In genomic region chr15:83784772-83785171, GRCm38 (mm10) we compare ENCODE assay signal across 26 mouse cellular contexts. TPM values are rescaled to one million over a fixed set of nuclear protein-coding genes. Genes with fewer than 3 reads are reported as not detected.
DNase-seq lines count a peak whose midpoint lies in the region; ATAC-seq and TF ChIP-seq lines count a peak whose summit lies in the region.
"Had no signal": no experiment of that assay in that cellular context is flagged by ENCODE, and none has a peak within 500 bp of the region (broad histone marks: within the 10 kb centered on the region; RNA-seq: fewer than 3 reads in every experiment).

No protein-coding gene starts in this region.

- no peaks in the 10 kb centered on the region for H3K79me2 ChIP-seq in heart, adult 2 months (replicated peaks; ENCODE audit: control insufficient read depth, insufficient read depth, low read length)

- ATAC-seq in forebrain, embryonic 16.5 days, result no peak
- ATAC-seq in inflammation-experienced regulatory T-cells, adult 6 months, result no peak
- ATAC-seq: hindbrain, embryonic 16.5 days; intestine, postnatal 0 days had no signal

- peak overlapping the region; percentile 28 for H3K4me3 ChIP-seq in forebrain, embryonic 16.5 days (replicated peaks; ENCODE audit: low read length)
- H3K4me3 ChIP-seq in heart, adult 2 months, result no peak overlapping the region
- H3K4me3 ChIP-seq: embryonic facial prominence, embryonic 13.5 days; limb, embryonic 10.5 days had no signal

- no peak overlapping the region for H3K9ac ChIP-seq in forebrain, embryonic 16.5 days (replicated peaks; ENCODE audit: low read depth, low read length)
- H3K9ac ChIP-seq in heart, adult 2 months (ENCODE audit: low read depth, low read length), result no peak overlapping the region
- H3K9ac ChIP-seq: embryonic facial prominence, embryonic 13.5 days had no signal

- no peaks in the 10 kb centered on the region for H3K27me3 ChIP-seq in forebrain, embryonic 16.5 days (replicated peaks; ENCODE audit: control insufficient read depth, insufficient read depth, low read length)
- H3K27me3 ChIP-seq in heart, adult 2 months (ENCODE audit: control insufficient read depth, insufficient read depth, low read length), result peaks cover 5% of the 10 kb centered on the region; the same call in 1 of the 2 replicates

- no peak for TF ChIP-seq EP300 in heart, adult 2 months (IDR thresholded peaks at IDR 0.05; ENCODE audit: insufficient read depth, low read depth, low read length)

- TF ChIP-seq CTCF in heart, adult 2 months (IDR thresholded peaks at IDR 0.05), result no peak

- TF ChIP-seq POLR2A in heart, adult 2 months (IDR thresholded peaks at IDR 0.05; ENCODE audit: insufficient read depth, low read depth, low read length), result no peak

- intact Hi-C loops in left cerebral cortex, postnatal 14 days (cut with DNase I), result loop anchor here (5.0 kb wide), 3 partner anchors 63 to 283 kb away; partner anchors contain the start of gene Efcab6
- intact Hi-C loops in heart, adult 2 months (cut with DNase I), result no loop called here

- H3K4me2 ChIP-seq in forebrain, embryonic 16.5 days (ENCODE audit: low read length), result peak overlapping the region; percentile 69
- H3K4me2 ChIP-seq: embryonic facial prominence, embryonic 13.5 days; midbrain, embryonic 11.5 days had no signal

- DNase-seq in layer of hippocampus, adult 11-12 months (ENCODE audit: low spot score), result peak; percentile 46
- DNase-seq in layer of hippocampus, adult 9-10 months (ENCODE audit: low spot score), result no peak
- DNase-seq in left cerebral cortex, postnatal 14 days (ENCODE audit: low spot score in 2 of 2), result peak; percentile 71
- DNase-seq in right cerebral cortex, postnatal 25 days, result peak; percentile 74
- DNase-seq in adrenal gland, adult 2 months, result no peak
- DNase-seq in heart, adult 2 months, result no peak
- DNase-seq: adrenal gland, postnatal 25 days; cerebellum, adult 18-20 months; gastrocnemius, postnatal 36 days; lung, adult 18-20 months; lung, postnatal 36 days had no signal

- peaks cover 77% of the 10 kb centered on the region for H3K4me1 ChIP-seq in forebrain, embryonic 16.5 days (replicated peaks; ENCODE audit: control insufficient read depth, insufficient read depth, low read length)
- H3K4me1 ChIP-seq in heart, adult 2 months (ENCODE audit: control insufficient read depth, insufficient read depth, low read length), result no peaks in the 10 kb centered on the region

- H3K9me3 ChIP-seq in forebrain, embryonic 16.5 days (ENCODE audit: control insufficient read depth, low read length), result no peaks in the 10 kb centered on the region
- H3K9me3 ChIP-seq: embryonic facial prominence, embryonic 13.5 days; limb, embryonic 10.5 days had no signal

- whole genome bisulfite sequencing in forebrain, embryonic 16.5 days, result 49% methylated on average over 9 of the region's 9 CpGs
- whole genome bisulfite sequencing in heart, adult 2 months, result 62% methylated on average over 9 of the region's 9 CpGs

- H3K27ac ChIP-seq in forebrain, embryonic 16.5 days (ENCODE audit: low read length), result peak overlapping the region; percentile 28
- no peak overlapping the region for H3K27ac ChIP-seq in heart, adult 2 months
- H3K27ac ChIP-seq: embryonic facial prominence, embryonic 13.5 days; kidney, postnatal 0 days; limb, embryonic 10.5 days; stomach, postnatal 0 days had no signal

- no peaks in the 10 kb centered on the region for H3K36me3 ChIP-seq in forebrain, embryonic 16.5 days (ENCODE audit: control insufficient read depth, insufficient read depth)
- H3K36me3 ChIP-seq in heart, adult 2 months (ENCODE audit: control insufficient read depth, insufficient read depth, low read length), result no peaks in the 10 kb centered on the region
- H3K36me3 ChIP-seq: embryonic facial prominence, embryonic 13.5 days; limb, embryonic 10.5 days had no signal

RNA-seq across cellular contexts. Expression of gene Mpped1, which starts 5.5 kb away (rescaled TPM):
- polyA plus RNA-seq in forebrain, embryonic 16.5 days (2015; fragmentation: Nextera tagmentation; extraction: Ambion mirVana), result 400 and 477 TPM in 2 replicates
- 100 to 1,000 TPM; 217 to 234 TPM for total RNA-seq in left cerebral cortex, postnatal 14 days (2021)
- not detected for polyA plus RNA-seq in inflammation-experienced regulatory T-cells, adult 6 months (2017; shearing (Covaris generic))
- total RNA-seq in adrenal gland, adult 2 months (2021), result not detected
- not detected in 2 replicates for polyA plus RNA-seq in adrenal gland, adult 2 months (2012; rRNA removed)
- not detected for total RNA-seq in heart, adult 2 months (2021)
- polyA plus RNA-seq in heart, adult 2 months (2012; rRNA removed), result not detected in 2 replicates
- total RNA-seq: adrenal gland, postnatal 25 days; common myeloid progenitor, adult 5-6 weeks; gastrocnemius, postnatal 36 days; hematopoietic stem cell, adult 5-6 weeks; liver, adult 2 months; MEL; monocyte, adult 5-6 weeks had no signal

RNA-seq across cellular contexts. Expression of gene Scube1, which starts 60.0 kb away (rescaled TPM):
- polyA plus RNA-seq in forebrain, embryonic 16.5 days (2015; fragmentation: Nextera tagmentation; extraction: Ambion mirVana), result 21.9 and 23.6 TPM in 2 replicates
- total RNA-seq in left cerebral cortex, postnatal 14 days (2021), result 10 to 100 TPM; 58.6 to 65.6 TPM
- not detected for polyA plus RNA-seq in inflammation-experienced regulatory T-cells, adult 6 months (2017; shearing (Covaris generic))
- 1 to 10 TPM; 3.2 to 9.1 TPM for total RNA-seq in adrenal gland, adult 2 months (2021)
- 10.5 and 15.1 TPM in 2 replicates for polyA plus RNA-seq in adrenal gland, adult 2 months (2012; rRNA removed)
- total RNA-seq in heart, adult 2 months (2021), result 1 to 10 TPM in 1 of 2 experiments, under 1 TPM in 1; 0.65 to 1.3 TPM
- 2.2 and 3.0 TPM in 2 replicates for polyA plus RNA-seq in heart, adult 2 months (2012; rRNA removed)
- total RNA-seq: CH12.LX; common myeloid progenitor, adult 5-6 weeks; hematopoietic stem cell, adult 5-6 weeks; MEL; monocyte, adult 5-6 weeks had no signal

Comparison
In these comparisons a context has a peak if more than half of its experiments do, and no peak if none do; other contexts are left out.
1. DNase-seq: peak in layer of hippocampus, adult 11-12 months (single experiment), left cerebral cortex, postnatal 14 days (2 of 2) and right cerebral cortex, postnatal 25 days (single experiment); none in layer of hippocampus, adult 9-10 months (single experiment), adrenal gland, adult 2 months (single experiment) and heart, adult 2 months (0 of 2).
2. RNA of gene Mpped1, which starts 5.5 kb away (polyA plus RNA-seq): 400 to 477 TPM in forebrain, embryonic 16.5 days; not detected in inflammation-experienced regulatory T-cells, adult 6 months, not detected in adrenal gland, adult 2 months and not detected in heart, adult 2 months; every median in the first group is over 100 times any median in the second.